Mouse (Mus musculus): ENCODE results near the gene Men1.

GRCm38 (mm10) chr19:6339191-6339590 is 4.4 kb downstream of the Men1 start:
- no peak for TF ChIP-seq CTCF (conservative IDR thresholded peaks at IDR 0.05 in 1 of 2, IDR thresholded peaks at IDR 0.05 in 1 of 2; ENCODE audit: low read depth in 2 of 2, low read length in 2 of 2)
- TF ChIP-seq POLR2A (IDR thresholded peaks at IDR 0.05; ENCODE audit: low read depth, low read length), result no peak
- no peak for TF ChIP-seq EP300 (IDR thresholded peaks at IDR 0.05; ENCODE audit: low read length)
- TF ChIP-seq KAT2A (IDR thresholded peaks at IDR 0.05; ENCODE audit: insufficient replicate concordance, low read length), result no peak
- TF ChIP-seq ZC3H11A (IDR thresholded peaks at IDR 0.05; ENCODE audit: low read depth, low read length), result no peak
- no peak for TF ChIP-seq NELFE (IDR thresholded peaks at IDR 0.05; ENCODE audit: low read depth, low read length)
- TF ChIP-seq BHLHE40 (IDR thresholded peaks at IDR 0.05; ENCODE audit: low read depth, low read length), result no peak
- no peak for TF ChIP-seq ZNF384 (IDR thresholded peaks at IDR 0.05; ENCODE audit: low read depth, low read length)
- no peak for TF ChIP-seq MXI1 (IDR thresholded peaks at IDR 0.05; ENCODE audit: low read depth, low read length)
- no peak for TF ChIP-seq TCF12 (IDR thresholded peaks at IDR 0.05; ENCODE audit: low read depth, low read length)
- TF ChIP-seq MYC (IDR thresholded peaks at IDR 0.05; ENCODE audit: low read depth, low read length), result no peak
- no peak for TF ChIP-seq ZMIZ1 (IDR thresholded peaks at IDR 0.05; ENCODE audit: low read depth, low read length)
